Mouse (Mus musculus) ovary, postnatal 10 days (tissue): ENCODE data around the gene Pcbp4.

Source experiments
- DNase-seq: peaks from one replicate; pipeline ENCODE4 v3.0.0; 2022; ENCODE audit warnings: low spot score

Gene Pcbp4

DNA sequence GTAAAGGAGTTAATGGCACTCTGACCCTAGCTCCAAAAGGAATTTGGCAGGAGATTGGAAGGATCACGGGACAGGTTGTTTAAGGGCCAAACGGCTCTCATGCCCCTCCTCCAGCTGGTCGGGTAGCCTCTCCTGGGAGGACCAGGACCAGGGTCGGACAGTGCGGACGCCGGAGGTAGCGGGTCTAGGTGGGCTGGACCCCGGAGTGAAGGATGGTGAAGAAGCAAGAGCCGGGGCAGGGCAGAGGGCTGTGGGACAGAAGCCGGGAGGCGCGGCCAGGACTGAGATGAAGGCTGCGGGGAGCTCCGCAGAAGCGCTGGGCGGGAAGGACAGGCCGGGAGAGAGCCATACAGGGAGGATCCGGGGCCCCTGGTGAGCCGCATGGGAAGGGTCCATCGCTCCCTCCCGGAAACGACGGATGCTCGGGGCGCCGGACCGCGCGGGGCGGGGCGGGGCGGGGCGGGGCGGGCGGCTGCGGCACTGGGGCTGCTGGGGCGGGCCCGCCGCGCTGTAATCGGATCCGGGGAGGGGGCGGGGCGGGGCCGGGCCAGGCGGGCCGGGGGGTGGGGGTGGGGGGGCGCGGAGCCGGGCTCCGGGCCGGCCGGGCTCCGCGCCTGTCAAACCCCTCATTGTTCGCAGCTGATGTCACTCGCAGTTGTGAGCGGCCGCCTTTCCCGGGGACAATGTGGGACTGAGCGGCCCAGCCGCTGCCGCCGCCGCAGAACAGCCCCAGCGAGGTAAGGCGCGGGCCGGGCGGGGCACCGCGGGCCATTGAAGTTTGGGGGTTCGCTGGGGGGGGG, at the start of gene Pcbp4:
Pcbp4 (plus strand) TSS at position 21 of the 800 bp plus-strand sequence.
- DNase-seq, result peak; percentile 47

DNA sequence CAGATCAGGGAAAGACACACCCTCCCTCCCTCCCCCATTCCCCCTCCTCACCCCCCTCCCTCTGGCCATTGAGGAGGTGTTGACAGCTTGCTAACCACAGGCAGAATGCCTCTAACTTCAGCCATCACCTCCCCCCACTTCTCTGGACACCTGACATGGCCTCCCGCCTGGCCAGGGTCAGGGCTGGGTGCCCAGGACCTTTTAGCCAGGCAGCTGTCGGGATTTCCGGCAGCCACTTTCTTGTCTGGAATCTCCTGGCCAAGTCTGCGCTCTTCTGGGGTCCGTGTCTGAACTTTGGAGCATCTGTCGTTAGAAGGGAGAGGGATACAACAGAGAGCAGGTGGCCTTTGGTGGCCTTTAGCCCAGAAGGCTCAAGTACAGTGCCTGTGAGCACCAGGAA, 47.8 kb upstream of the Pcbp4 start:
- DNase-seq, result no peak

DNA sequence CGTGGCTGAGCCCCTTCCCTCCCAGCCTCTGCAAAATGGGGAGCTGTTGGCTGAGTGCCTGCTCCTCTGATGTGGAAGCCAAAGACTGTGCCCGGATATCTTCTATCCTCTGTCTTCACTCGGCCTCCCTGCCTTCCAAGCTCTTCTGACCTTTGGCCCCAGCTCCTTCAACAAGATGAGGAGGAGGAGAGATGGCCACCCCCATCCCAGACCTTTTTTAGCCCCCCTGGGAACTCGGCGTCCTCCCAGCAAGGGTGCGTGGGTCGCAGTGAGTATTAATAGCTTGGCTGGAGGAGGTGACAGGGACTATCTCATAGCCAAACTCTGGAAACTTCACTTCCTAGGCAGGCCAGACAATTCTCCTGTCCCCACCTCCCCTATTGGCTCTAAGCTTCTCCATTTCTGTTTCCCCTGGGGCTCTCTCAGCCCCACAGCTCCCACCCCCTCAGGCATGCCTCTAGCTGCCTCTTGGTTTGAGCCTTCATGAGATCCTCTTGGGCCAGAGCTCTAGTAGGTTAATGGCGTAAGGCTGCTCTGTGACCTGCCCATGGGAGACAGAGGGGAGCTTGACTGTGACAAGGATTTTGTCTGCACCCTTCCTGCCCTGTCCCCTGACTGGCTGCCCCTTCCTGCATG, 46.5 kb upstream of the Pcbp4 start:
- DNase-seq, result no peak

DNA sequence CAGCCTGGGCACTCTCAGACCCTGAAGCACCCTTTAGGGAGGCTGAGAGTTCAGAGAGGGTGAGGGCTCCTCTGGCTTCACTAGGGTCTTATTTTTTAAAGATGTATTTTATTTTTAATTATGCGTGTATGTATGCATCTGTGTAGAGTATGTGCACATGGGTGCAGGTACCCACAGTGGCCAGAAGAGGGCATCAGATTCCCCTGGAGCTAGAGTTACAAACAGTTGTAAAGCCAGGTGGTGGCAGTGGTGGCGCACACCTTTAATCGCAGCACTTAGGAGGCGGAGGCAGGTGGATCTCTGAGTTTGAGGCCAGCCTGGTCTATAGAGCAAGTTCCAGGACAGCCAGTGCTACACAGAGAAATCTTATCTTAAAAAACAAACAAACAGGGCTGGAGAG, 44.0 kb upstream of the Pcbp4 start:
- no peak for DNase-seq

DNA sequence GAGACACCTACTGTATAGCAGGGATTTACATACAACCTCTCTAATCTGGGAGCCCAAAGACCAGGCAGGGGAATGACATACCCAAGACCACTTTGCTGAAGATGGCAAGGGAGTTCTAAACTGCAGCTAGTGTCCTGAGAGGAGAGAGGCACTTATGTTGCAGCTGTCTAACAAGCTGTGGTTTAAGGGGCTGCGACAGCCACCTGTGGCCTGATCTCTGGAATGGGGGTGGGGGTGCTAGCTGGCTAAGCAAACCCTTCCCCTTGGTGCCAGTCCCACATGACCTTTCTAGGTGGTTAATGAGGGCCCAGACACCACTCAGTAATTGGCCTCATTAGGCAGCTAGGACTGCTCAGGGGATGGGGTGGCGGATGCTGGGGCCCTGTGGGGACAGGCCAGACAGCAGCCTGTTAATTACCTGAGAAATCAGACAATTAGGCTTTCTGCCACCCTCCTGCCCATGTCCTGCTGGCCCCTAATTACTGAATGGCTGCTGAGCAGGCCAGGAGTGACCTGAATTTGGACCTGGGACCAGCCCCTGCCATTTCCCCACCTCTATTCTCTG, 42.9 kb upstream of the Pcbp4 start:
- DNase-seq, result no peak

DNA sequence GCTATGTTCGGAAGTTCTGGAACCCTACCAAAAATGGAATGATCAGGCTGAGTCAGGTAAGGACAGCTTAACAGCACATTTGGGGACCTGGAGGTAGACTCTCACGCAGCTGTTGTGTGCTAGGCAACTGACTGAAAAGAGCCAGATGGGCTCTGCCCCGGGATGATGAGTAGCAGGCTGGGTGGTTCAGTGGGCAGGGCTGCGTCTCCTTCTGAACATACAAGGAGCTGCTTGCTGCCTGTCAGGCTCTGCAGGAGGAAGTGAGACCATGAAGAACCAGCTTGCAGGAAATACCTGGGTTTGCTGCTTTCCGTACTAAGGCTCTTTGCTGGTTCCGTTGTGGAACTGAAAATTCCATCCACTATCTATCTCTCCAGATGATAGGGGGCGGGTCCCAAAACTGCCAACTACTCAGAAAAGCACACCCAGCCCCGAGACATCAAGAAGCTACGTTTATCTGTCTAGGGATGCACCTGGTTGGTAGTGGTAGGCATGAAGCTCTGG, 41.9 kb upstream of the Pcbp4 start:
- no peak for DNase-seq

DNA sequence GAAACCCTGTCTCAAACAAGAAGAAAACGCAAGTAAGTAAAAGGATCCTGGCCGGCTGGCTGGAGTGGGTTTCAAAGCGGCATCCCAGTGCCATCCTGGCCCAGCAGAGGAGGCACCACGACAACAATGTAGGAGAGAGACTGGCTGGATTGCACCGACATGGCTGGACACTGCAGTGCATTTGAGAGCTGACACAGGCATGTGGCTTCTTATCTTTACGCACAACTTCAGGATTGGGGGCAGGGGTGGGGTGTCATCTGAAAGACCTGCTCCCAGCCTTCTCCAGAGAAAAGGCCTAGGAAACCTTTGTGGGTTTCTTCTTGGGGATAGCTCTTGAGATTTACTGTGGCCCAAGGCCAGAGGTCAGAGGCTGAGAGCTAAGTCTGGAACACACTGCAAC, 41.4 kb upstream of the Pcbp4 start:
- DNase-seq, result no peak

DNA sequence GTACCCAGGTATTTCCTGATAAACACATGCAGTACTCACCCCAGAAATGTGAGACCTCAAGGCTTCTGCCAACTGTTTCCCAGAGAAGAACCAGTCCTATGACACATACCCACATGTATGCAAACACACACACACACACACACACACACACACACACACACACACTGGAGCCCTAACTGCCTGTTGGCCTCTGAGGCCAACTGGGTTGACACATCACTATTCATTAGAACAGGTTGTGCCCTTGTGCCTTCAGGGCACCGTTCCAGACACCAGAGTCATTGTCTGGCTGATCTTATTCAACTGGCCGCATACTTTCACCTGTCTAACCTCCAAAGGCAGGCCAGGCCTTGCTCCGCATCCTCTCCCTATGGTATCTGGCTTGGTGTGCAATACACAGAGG, 40.9 kb upstream of the Pcbp4 start:
- no peak for DNase-seq

DNA sequence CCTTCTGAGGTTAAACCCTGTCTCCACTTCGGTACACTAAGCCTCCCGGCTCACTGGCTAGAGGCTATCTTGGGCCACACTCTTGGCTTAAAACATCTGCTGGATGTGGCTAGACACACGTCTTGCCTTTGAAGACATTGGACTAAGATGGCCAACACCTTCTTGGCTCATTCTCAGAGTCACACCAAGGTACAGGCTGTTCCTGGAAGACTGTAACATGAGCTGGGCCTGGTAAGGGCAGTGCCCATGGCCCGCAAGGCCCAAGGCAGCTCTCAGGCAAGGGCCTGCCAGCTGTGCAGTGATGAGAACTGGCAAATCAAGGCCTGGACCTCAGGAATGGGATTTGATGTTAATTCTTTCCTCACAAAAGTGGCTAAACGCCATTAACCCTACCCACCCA, 39.5 kb upstream of the Pcbp4 start:
- DNase-seq, result no peak

DNA sequence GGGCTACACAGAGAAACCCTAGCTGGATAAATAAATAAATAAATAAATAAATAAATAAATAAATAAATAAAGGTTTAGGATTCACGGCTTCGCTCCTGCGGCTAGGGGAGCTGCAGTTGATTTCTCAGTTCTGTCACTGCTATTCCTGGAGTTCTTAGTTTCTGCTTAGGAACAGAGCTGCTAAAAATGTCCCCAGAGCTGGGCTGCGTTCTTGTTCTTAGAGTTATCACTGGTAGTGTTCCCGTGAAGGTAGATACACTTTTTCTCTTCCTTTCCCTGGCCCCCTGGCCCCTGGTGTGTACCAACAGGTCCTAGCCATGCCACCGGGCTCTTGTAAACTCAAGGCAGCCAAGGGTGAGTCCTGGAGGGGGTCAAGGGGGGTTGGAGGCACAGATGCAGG, 36.3 kb upstream of the Pcbp4 start:
- no peak for DNase-seq

DNA sequence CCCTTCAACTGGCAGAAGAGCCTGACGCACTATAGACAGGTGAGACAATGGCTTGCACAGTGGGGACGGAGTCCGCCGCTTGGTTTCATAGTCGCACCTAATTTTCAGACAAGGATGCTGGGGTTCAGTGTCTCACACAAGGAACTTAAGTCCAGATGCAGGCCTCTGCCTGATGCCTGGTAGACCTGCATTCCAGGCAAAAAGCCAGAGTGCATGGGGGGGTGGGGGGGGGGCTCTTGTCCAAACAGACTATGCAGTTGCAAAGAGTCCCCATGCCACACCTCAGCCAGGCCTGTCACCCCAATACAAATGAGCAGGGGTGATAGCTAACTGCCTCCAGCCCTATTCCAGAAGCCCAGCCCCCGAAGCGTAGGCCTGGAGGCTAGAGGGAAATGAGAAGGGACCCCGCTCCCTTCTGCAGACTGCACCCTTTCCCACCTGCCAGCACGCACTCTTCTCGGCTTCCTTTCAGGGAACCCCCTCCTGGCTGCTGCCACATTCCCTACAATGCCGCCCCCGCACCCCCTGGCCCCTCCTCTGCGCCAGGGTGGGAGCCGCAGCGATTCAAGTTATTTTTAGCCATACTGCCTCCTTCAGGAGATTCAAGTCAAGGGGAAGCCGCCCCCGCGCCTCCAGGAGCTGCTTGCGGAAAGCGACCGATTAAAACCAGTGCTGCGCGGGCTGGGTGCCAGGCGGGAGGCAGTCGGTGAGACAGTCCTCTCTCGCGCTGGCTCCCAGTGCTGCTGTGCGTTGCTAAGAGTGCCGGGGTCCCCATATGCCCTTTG, 35.1 kb upstream of the Pcbp4 start:
- DNase-seq, result peak; percentile 45

DNA sequence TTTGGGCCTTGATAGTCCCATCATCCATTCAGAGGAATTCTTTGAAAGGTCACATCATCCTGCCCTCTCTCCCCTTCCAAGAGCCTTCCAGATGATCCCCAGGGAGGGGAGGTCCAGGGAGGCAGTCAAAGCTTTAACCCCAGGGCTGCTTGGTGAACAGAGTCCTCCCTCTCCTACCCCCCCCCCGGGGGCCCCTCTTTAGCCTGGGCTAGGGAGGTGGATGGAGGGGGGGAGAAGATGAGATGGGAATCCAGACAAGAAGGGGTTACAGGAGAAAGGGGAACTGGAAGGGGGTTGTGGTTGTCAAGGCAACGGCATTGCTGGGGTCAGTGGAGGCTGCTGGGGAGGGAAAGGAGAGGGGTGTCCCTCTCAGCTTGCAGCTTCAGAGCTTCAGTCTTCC, 32.5 kb upstream of the Pcbp4 start:
- no peak for DNase-seq

DNA sequence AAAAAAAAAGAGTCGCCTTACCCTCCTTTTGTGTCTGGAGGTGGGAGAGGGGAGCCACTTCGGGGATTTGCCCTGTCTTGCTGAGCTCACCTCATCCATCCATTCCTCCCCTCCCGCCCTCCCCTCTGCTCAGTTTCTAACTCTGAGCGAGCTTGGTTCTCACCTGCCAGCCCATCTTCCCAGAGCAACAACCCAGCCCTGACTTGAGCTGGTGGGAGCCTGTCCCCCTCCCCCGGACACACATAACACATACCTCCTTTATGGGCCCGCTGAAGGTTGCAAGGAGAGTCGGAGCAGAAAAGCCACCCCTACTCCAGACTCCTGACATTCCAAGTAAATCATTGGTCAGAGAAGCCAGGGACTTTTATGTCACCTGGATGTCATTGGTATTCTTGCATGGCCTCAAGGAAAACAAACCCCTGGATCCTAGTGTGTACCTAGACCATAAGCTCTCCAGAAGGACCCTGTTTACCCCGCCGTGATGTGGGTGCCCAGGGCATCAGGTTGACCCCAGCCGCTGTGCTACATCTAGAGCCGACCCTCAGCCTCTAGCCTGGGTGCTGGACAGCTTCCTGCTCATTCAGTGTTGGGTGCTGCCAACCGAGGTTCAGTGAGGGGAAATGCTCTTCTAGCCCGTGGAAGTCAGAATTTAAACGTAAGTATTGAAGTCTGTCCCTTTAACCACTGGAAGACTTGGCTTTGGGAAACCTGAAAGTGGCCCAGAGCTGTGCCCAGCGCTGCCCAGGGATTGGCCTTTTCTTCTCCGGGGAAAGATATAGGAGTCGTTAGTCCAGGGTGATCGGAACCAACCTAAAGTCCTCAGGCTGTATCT, 31.8 kb upstream of the Pcbp4 start:
- no peak for DNase-seq

DNA sequence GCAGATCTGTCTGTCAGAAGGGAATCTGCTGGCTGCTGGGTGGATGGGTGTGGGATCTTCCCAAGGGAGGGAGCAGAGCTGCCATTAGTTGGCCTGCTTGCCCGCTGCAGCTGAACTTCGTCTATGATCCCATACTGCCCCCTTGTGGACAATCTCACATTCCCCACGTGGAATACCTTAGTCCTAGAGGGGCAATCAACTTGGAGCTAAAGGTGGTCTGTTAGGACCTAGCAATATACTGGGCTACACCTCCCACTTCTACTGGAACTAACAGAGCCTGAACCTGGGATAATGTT, 31.3 kb upstream of the Pcbp4 start:
- peak; percentile 72 for DNase-seq

DNA sequence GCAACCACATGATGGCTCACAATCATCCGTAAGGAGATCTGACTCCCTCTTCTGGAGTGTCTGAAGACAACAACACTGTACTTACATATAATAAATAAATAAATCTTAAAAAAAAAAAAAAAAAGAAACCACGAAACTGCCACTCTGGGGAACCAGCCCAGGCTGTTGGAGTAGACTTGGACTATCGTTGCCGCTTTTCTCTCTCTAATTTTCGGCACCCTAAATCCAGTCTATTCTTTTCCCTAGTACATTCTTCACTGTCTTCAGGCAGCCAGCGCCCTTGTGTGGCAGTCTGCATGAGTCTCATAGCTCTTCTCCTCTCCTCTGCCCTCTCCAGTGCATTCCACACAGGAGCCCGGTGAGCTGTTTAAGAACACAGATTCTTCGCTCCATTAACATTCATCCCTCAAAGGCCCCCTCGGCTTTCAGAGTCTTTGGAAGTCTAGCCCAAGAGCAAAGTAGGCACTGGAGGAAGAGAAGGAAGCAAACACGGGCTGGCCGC, 24.3 kb upstream of the Pcbp4 start:
- DNase-seq, result no peak

DNA sequence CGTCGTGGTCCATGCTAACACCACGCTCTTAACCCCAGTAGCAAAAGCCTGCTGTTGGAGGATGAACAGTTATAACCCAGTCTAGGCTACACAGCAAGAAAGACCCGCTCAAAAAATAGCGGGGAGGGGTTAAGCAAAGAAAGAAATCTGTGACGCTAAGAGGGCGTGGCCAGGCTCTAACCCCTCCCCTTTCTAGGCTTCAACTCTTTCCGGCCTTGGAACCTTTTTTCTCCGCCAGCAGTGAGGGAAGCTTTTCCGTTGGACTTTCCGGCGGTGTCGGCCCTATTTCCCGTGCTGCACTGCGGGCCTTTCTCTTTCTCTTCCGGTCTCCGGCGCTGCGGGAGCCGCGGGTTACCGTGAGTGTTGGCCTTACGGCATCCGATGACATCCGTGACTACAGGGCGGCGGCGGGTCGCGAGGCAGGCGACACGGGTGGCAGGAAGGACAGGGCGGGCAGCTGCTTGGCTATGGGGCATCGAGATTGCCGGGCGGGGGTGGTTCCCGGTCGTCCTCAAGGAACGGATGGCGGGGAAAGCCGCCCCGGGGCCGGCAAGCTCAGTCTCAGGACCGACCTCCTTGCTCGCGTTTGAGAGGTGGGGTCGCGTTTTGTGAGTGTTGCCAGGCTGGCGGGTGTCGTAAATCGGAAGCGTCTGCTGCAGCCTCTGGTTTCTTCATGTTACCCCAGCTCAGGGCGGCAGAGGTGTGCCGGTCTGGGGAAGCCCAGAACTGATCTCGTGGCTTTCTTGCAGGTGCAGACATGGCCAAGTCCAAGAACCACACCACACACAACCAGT, 23.7 kb upstream of the Pcbp4 start, which contains the start of gene Rpl29:
Rpl29 (plus strand) TSS at position 234 of the 794 bp plus-strand sequence.
- peak; percentile 90 for DNase-seq

DNA sequence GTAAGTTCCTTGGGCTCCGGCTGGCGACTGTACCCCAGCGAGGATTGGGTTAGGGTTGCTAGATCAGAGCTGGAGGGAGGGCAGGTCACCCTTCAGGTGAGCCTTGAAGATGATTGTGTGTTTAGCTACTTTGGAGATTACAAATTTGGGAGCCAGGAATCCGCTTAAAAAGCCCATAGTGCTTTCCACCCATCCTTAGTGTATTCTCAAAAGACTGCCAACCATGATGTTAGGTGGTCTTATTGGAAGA, 23.2 kb upstream of the Pcbp4 start:
- DNase-seq, result no peak

DNA sequence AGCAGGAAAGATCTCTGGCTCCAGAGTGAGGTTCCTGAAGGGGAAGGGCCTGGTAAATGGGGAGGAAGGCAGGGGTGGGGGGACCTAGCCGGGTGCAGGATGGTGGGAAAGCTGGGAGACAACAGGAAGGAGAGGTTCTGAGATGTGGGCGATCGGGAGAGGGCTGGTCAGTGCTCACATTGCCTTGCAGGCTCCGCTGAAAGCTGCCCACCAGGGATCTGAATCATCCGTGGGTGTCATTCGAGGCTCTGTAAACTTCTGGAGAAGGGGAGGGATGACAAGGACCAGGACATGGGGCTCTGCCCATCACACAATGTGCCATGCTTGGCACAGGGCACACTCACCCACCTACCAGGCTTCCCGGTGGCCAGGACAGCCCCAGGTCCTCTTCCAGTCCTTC, 19.7 kb upstream of the Pcbp4 start:
- no peak for DNase-seq

DNA sequence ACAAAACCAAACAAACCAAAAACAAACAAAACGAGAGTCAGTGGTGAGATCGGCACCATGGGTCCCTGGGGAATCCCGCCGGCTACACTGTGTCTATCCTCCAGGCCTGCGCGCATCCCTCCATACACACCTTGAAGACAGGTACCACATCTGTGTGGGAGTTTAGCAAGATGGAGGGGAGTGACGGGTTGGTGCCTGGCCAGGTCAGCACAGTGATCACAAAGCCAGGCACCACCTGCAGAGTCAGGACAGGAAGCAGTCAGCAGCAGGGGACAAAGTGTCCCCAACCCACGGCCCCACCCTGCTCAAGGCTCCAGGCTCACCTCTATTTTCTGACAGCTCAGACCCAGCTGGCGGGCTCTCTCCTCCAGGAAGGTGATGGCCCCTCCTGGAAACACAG, 16.5 kb upstream of the Pcbp4 start:
- DNase-seq, result no peak

DNA sequence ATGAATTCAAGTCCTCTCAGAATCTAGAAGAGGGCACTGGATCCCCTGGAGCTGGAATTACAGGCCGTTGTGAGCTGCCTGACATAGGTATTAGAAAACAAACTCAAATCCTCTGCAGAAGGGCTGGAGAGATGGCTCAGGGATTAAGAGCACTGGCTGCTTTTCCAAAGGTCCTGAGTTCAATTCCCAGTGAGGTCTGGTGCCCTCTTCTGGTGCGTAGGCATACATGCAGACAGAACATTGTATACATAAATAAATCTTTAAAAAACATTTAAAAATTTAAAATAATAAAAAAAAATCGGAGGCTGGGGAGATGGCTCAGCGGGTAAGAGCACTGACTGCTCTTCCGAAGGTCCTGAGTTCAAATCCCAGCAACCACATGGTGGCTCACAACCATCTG, 10.4 kb upstream of the Pcbp4 start:
- no peak for DNase-seq

DNA sequence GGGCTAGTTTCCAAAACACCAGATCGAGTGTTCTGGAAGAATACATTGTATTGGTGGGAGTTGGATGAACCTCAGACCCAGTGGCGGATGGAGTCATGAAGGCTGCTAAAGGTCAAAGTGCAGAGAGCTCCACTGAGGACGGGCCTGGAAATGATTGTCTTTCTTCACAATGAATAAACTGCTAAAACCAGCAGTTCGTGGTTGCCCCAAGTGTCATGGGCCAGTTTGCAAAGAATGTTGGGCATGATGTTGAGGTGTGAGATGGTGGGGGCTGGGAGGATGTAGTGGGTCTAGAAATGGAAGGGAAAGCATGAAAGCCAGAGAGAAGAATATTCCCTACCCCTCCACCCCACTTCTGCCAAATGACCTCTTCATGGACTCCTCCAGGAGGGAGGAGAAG, 8.3 kb upstream of the Pcbp4 start:
- no peak for DNase-seq
